ENCODE assay signal across 21 mouse cellular contexts in the genomic region with DNA sequence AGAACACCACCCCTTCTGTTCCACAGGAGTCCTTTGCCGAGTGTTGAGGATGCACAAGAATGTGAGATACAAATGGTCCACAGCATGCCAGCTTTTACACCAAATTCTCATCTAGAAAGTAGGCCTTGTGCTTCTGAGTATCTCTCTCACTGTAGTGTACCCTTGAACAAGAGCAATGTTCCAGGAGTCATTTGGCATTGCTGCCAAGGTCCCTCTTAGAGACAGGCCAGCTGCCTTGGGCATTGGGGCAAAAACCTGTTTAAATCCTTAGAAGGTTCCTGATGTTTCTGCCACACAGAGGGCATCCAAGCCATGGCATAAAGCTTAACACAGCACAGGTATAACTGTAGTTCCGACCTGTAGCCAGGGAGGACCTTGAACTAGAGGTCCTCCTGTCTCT.
DNase-seq lines count a peak whose midpoint lies in the region; ATAC-seq and TF ChIP-seq lines count a peak whose summit lies in the region.
"Had no signal": no experiment of that assay in that cellular context is flagged by ENCODE, and none has a peak within 500 bp of the region (broad histone marks: within the 10 kb centered on the region; RNA-seq: fewer than 3 reads in every experiment).

No protein-coding gene starts in this region.

- H3K36me3 ChIP-seq in kidney, adult 2 months (ENCODE audit: control insufficient read depth, insufficient read depth, low read length): no peaks in the 10 kb centered on the region
- peaks cover 24% of the 10 kb centered on the region for H3K36me3 ChIP-seq in kidney, embryonic 15.5 days
- H3K36me3 ChIP-seq in kidney, embryonic 16.5 days (ENCODE audit: insufficient read depth, low read length): peaks cover 13% of the 10 kb centered on the region
- H3K36me3 ChIP-seq: G1E had no signal

- no peak overlapping the region for H3K4me3 ChIP-seq in kidney, adult 2 months (ENCODE audit: insufficient read depth, low read depth, low read length)
- no peak overlapping the region for H3K4me3 ChIP-seq in kidney, embryonic 15.5 days (replicated peaks)
- no peak overlapping the region for H3K4me3 ChIP-seq in kidney, embryonic 16.5 days (ENCODE audit: low read length)

- no peak overlapping the region for H3K4me2 ChIP-seq in kidney, embryonic 15.5 days
- no peak overlapping the region for H3K4me2 ChIP-seq in kidney, embryonic 16.5 days (replicated peaks; ENCODE audit: low read depth, low read length)

- H3K27ac ChIP-seq in kidney, adult 2 months (ENCODE audit: insufficient read depth, low read depth, low read length): peak overlapping the region; percentile 36; the same call in 1 of the 2 replicates
- H3K27ac ChIP-seq in kidney, embryonic 15.5 days: no peak overlapping the region
- no peak overlapping the region for H3K27ac ChIP-seq in kidney, embryonic 16.5 days (ENCODE audit: low read length)

- H3K9me3 ChIP-seq in kidney, embryonic 15.5 days (replicated peaks): no peaks in the 10 kb centered on the region
- peaks cover 2% of the 10 kb centered on the region; the same call in 1 of the 2 replicates for H3K9me3 ChIP-seq in kidney, embryonic 16.5 days (ENCODE audit: low read length)

- no peak for TF ChIP-seq POLR2A in kidney, adult 2 months (IDR thresholded peaks at IDR 0.05; ENCODE audit: low read depth, low read length)

- no peaks in the 10 kb centered on the region for H3K27me3 ChIP-seq in kidney, adult 2 months (replicated peaks; ENCODE audit: control insufficient read depth, insufficient read depth, low read length)
- H3K27me3 ChIP-seq in kidney, embryonic 15.5 days: no peaks in the 10 kb centered on the region
- no peaks in the 10 kb centered on the region for H3K27me3 ChIP-seq in kidney, embryonic 16.5 days (ENCODE audit: insufficient read depth, low read length)
- H3K27me3 ChIP-seq: CH12.LX, Patski had no signal

- WGBS in kidney, adult 2 months: 58% methylated on average over 2 of the region's 2 CpGs
- 89% methylated on average over 2 of the region's 2 CpGs for WGBS in kidney, embryonic 15.5 days
- 92% methylated on average over 2 of the region's 2 CpGs for WGBS in kidney, embryonic 16.5 days

- no peak for TF ChIP-seq CTCF in kidney, adult 2 months (conservative IDR thresholded peaks at IDR 0.05; ENCODE audit: insufficient read depth, insufficient read length, low read depth, low read length)

- peak; percentile 67 for DNase-seq in kidney, adult 2 months
- no peak for DNase-seq in kidney, adult 18-20 months
- peak; percentile 66 for DNase-seq in kidney, adult 9 months
- DNase-seq in kidney, postnatal 36 days: peak; percentile 37 to 49
- DNase-seq: adrenal gland, adult 2 months; adrenal gland, adult 8-10 months; adrenal gland, postnatal 10 days; adrenal gland, postnatal 14 days; adrenal gland, postnatal 25 days; adrenal gland, postnatal 36 days; B cell, adult 2 months; cerebellum, adult 11 months; cerebellum, adult 11-12 months; cerebellum, adult 18-20 months had no signal

- peaks cover 25% of the 10 kb centered on the region for H3K4me1 ChIP-seq in kidney, adult 2 months (ENCODE audit: control insufficient read depth, insufficient read depth, low read length)
- H3K4me1 ChIP-seq in kidney, embryonic 15.5 days: peaks cover 31% of the 10 kb centered on the region
- peaks cover 32% of the 10 kb centered on the region for H3K4me1 ChIP-seq in kidney, embryonic 16.5 days (ENCODE audit: insufficient read depth, low read length)

- H3K9ac ChIP-seq in kidney, embryonic 15.5 days: no peak overlapping the region
- no peak overlapping the region for H3K9ac ChIP-seq in kidney, embryonic 16.5 days (replicated peaks; ENCODE audit: low read length)

- no peak for ATAC-seq in kidney, embryonic 15.5 days (replicated peaks; ENCODE audit: low FRiP score)
- no peak for ATAC-seq in kidney, embryonic 16.5 days (ENCODE audit: low FRiP score, low TSS enrichment)
- ATAC-seq: activated CD4-positive, CD25-positive, alpha-beta regulatory T cell, adult 4 months; CD4-positive, CD25-positive, alpha-beta regulatory T cell, adult 4 months; Patski had no signal
